Mouse (Mus musculus): ENCODE measurements around the gene Btg3. TPM values are rescaled to one million over a fixed set of nuclear protein-coding genes. Genes with fewer than 3 reads are reported as not detected.

Btg3 gene
- polyA plus RNA-seq, 2 experiments, result 15.5 to 50.5 TPM

GRCm38 (mm10) chr16:78389122-78389521, 12.1 kb upstream of the Btg3 start:
- no peak for ATAC-seq (ENCODE audit: low FRiP score, low read depth)
- Histone ChIP-seq H3K9ac (ENCODE audit: low read depth, low read length, severe bottlenecking) (no peak overlapping the region), H3K4me1 (ENCODE audit: control insufficient read depth, insufficient read depth, low read length) (no peaks in the 10 kb centered on the region), H3K4me3 (replicated peaks; ENCODE audit: low read length) (no peak overlapping the region), H3K9me3 (ENCODE audit: control insufficient read depth, low read length) (no peaks in the 10 kb centered on the region), H3K27me3 (ENCODE audit: control insufficient read depth, insufficient read depth, low read length) (no peaks in the 10 kb centered on the region), H3K4me2 (replicated peaks; ENCODE audit: low read depth, low read length, severe bottlenecking) (no peak overlapping the region), H3K36me3 (ENCODE audit: control insufficient read depth, insufficient read depth, low read length) (no peaks in the 10 kb centered on the region), H3K27ac (replicated peaks; ENCODE audit: low read depth, low read length) (no peak overlapping the region)
- 66% methylated on average over 4 of the region's 4 CpGs for WGBS
- no peak for DNase-seq (ENCODE audit: low spot score)
- TF ChIP-seq POLR2A (IDR thresholded peaks at IDR 0.05; ENCODE audit: borderline replicate concordance, extremely low read depth, insufficient read depth, insufficient read length), result no peak

GRCm38 (mm10) chr16:78378493-78378892, 1.5 kb upstream of the Btg3 start:
- H3K27ac ChIP-seq (replicated peaks; ENCODE audit: low read depth, low read length), result no peak overlapping the region
- no peak overlapping the region for H3K9ac ChIP-seq (ENCODE audit: low read depth, low read length, severe bottlenecking)
- WGBS, result 89% methylated on average over 5 of the region's 5 CpGs
- H3K36me3 ChIP-seq (ENCODE audit: control insufficient read depth, insufficient read depth, low read length), result no peaks in the 10 kb centered on the region; the same call in 1 of the 2 replicates
- DNase-seq (ENCODE audit: low spot score), result no peak
- ATAC-seq (ENCODE audit: low FRiP score, low read depth), result no peak
- no peaks in the 10 kb centered on the region for H3K27me3 ChIP-seq (ENCODE audit: control insufficient read depth, insufficient read depth, low read length)
- H3K4me3 ChIP-seq (replicated peaks; ENCODE audit: low read length), result no peak overlapping the region
- no peak for TF ChIP-seq POLR2A (IDR thresholded peaks at IDR 0.05; ENCODE audit: borderline replicate concordance, extremely low read depth, insufficient read depth, insufficient read length)
- 0 out of 2 replicates have a peak, but pooled peaks cover 10% of the 10 kb centered on the region for H3K4me1 ChIP-seq (ENCODE audit: control insufficient read depth, insufficient read depth, low read length)
- H3K4me2 ChIP-seq (replicated peaks; ENCODE audit: low read depth, low read length, severe bottlenecking), result no peak overlapping the region
- H3K9me3 ChIP-seq (ENCODE audit: control insufficient read depth, low read length), result no peaks in the 10 kb centered on the region

GRCm38 (mm10) chr16:78375821-78376691, 936 bp downstream of the Btg3 start:
- Histone ChIP-seq H3K27me3 (ENCODE audit: control insufficient read depth, insufficient read depth, low read length) (no peaks in the 10 kb centered on the region), H3K9ac (ENCODE audit: low read depth, low read length, severe bottlenecking) (peak overlapping the region; percentile 99), H3K27ac (replicated peaks; ENCODE audit: low read depth, low read length) (peak overlapping the region; percentile 82), H3K36me3 (ENCODE audit: control insufficient read depth, insufficient read depth, low read length) (peaks cover 17% of the 10 kb centered on the region), H3K4me2 (replicated peaks; ENCODE audit: low read depth, low read length, severe bottlenecking) (peak overlapping the region; percentile 66), H3K4me3 (replicated peaks; ENCODE audit: low read length) (peak overlapping the region; percentile 96), H3K9me3 (ENCODE audit: control insufficient read depth, low read length) (no peaks in the 10 kb centered on the region), H3K4me1 (ENCODE audit: control insufficient read depth, insufficient read depth, low read length) (0 out of 2 replicates have a peak, but pooled peaks cover 10% of the 10 kb centered on the region)
- DNase-seq (ENCODE audit: low spot score) (peak; percentile 60), ATAC-seq (ENCODE audit: low FRiP score, low read depth) (peak; percentile 51)
- TF ChIP-seq POLR2A (IDR thresholded peaks at IDR 0.05; ENCODE audit: borderline replicate concordance, extremely low read depth, insufficient read depth, insufficient read length), result 0 out of 2 replicates have a peak, but pooled peaks have one; percentile 29
- under 1% methylated on average over 27 of the region's 100 CpGs for WGBS

GRCm38 (mm10) chr16:78375222-78375621, 1.8 kb downstream of the Btg3 start:
- peak; percentile 36 for DNase-seq (ENCODE audit: low spot score)
- H3K27me3 ChIP-seq (ENCODE audit: control insufficient read depth, insufficient read depth, low read length), result no peaks in the 10 kb centered on the region
- peak overlapping the region; percentile 99 for H3K9ac ChIP-seq (ENCODE audit: low read depth, low read length, severe bottlenecking)
- ATAC-seq (ENCODE audit: low FRiP score, low read depth), result no peak
- H3K36me3 ChIP-seq (ENCODE audit: control insufficient read depth, insufficient read depth, low read length), result peaks cover 17% of the 10 kb centered on the region
- peak overlapping the region; percentile 66 for H3K4me2 ChIP-seq (replicated peaks; ENCODE audit: low read depth, low read length, severe bottlenecking)
- peak overlapping the region; percentile 96 for H3K4me3 ChIP-seq (replicated peaks; ENCODE audit: low read length)
- 0 out of 2 replicates have a peak, but pooled peaks cover 10% of the 10 kb centered on the region for H3K4me1 ChIP-seq (ENCODE audit: control insufficient read depth, insufficient read depth, low read length)
- TF ChIP-seq POLR2A (IDR thresholded peaks at IDR 0.05; ENCODE audit: borderline replicate concordance, extremely low read depth, insufficient read depth, insufficient read length), result no peak
- H3K9me3 ChIP-seq (ENCODE audit: control insufficient read depth, low read length), result no peaks in the 10 kb centered on the region
- no peak overlapping the region for H3K27ac ChIP-seq (replicated peaks; ENCODE audit: low read depth, low read length)
- WGBS, result 55% methylated on average over 10 of the region's 10 CpGs

GRCm38 (mm10) chr16:78373743-78374142, 3.2 kb downstream of the Btg3 start:
- Histone ChIP-seq H3K4me1 (ENCODE audit: control insufficient read depth, insufficient read depth, low read length) (0 out of 2 replicates have a peak, but pooled peaks cover 10% of the 10 kb centered on the region), H3K9ac (ENCODE audit: low read depth, low read length, severe bottlenecking) (no peak overlapping the region), H3K27me3 (ENCODE audit: control insufficient read depth, insufficient read depth, low read length) (no peaks in the 10 kb centered on the region), H3K9me3 (ENCODE audit: control insufficient read depth, low read length) (no peaks in the 10 kb centered on the region), H3K36me3 (ENCODE audit: control insufficient read depth, insufficient read depth, low read length) (peaks cover 26% of the 10 kb centered on the region), H3K4me2 (replicated peaks; ENCODE audit: low read depth, low read length, severe bottlenecking) (no peak overlapping the region), H3K27ac (replicated peaks; ENCODE audit: low read depth, low read length) (no peak overlapping the region), H3K4me3 (replicated peaks; ENCODE audit: low read length) (no peak overlapping the region)
- no peak for DNase-seq (ENCODE audit: low spot score)
- no peak for TF ChIP-seq POLR2A (IDR thresholded peaks at IDR 0.05; ENCODE audit: borderline replicate concordance, extremely low read depth, insufficient read depth, insufficient read length)
- ATAC-seq (ENCODE audit: low FRiP score, low read depth), result no peak
- 58% methylated on average over 8 of the region's 8 CpGs for WGBS
